Comparison of ENCODE assay signal across 23 mouse cellular contexts in the genomic region with DNA sequence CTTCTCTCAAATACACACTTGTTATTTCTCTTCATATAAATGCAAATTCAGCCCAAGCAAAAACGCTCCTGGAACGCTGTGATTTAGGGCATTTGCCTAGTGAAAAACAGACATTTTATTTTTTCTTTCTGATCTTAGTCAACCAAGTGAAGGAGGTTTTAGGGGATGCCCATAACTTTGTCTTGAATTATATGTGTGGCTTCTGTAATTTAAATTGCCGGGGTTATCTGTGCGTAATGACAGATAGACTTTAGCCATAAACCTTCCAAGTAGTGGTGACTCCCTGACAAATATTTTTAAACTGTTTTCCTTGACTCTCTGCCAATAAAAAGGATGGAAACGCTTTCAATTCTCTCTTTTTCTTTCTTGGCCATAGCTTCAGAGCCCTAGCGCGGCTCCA.
"Had no signal": no experiment of that assay in that cellular context is flagged by ENCODE, and none has a peak within 500 bp of the region (broad histone marks: within the 10 kb centered on the region; RNA-seq: fewer than 3 reads in every experiment).

No protein-coding gene starts in this region.

- H3K4me2 ChIP-seq: heart, embryonic 11.5 days; heart, embryonic 13.5 days; heart, embryonic 15.5 days; hindbrain, embryonic 13.5 days; hindbrain, embryonic 15.5 days; limb, embryonic 13.5 days; limb, embryonic 15.5 days; liver, embryonic 12.5 days had no signal

- H3K27ac ChIP-seq: heart, adult 2 months; heart, embryonic 13.5 days; heart, embryonic 15.5 days; hindbrain, embryonic 13.5 days; hindbrain, embryonic 15.5 days; hindbrain, postnatal 0 days; limb, embryonic 13.5 days; limb, embryonic 15.5 days; liver, embryonic 12.5 days; liver, embryonic 14.5 days had no signal

- H3K4me3 ChIP-seq: heart, adult 2 months; heart, embryonic 13.5 days; heart, embryonic 15.5 days; hindbrain, embryonic 13.5 days; hindbrain, embryonic 15.5 days; limb, embryonic 13.5 days; limb, embryonic 15.5 days; liver, embryonic 12.5 days had no signal

- ATAC-seq: hindbrain, postnatal 0 days; intestine, embryonic 16.5 days; liver, embryonic 12.5 days had no signal

- H3K27me3 ChIP-seq: heart, embryonic 13.5 days; heart, embryonic 15.5 days; hindbrain, embryonic 13.5 days; hindbrain, embryonic 15.5 days; limb, embryonic 13.5 days; limb, embryonic 15.5 days; liver, embryonic 12.5 days had no signal

- DNase-seq: gastrocnemius, postnatal 14 days; gastrocnemius, postnatal 36 days; heart, adult 11 months; heart, adult 2 months; heart, postnatal 14 days; heart, postnatal 36 days; kidney, adult 18-20 months; kidney, adult 8-10 months; kidney, postnatal 25 days; layer of hippocampus, adult 9-11 months; layer of hippocampus, postnatal 36 days; left cerebral cortex, postnatal 4 days had no signal

- H3K4me1 ChIP-seq: heart, embryonic 13.5 days; heart, embryonic 15.5 days; hindbrain, embryonic 13.5 days; hindbrain, embryonic 15.5 days; limb, embryonic 13.5 days; limb, embryonic 15.5 days; liver, embryonic 12.5 days had no signal

- H3K9ac ChIP-seq: heart, embryonic 13.5 days; heart, embryonic 15.5 days; hindbrain, embryonic 13.5 days; hindbrain, embryonic 15.5 days; limb, embryonic 13.5 days; limb, embryonic 15.5 days; liver, embryonic 12.5 days; liver, embryonic 14.5 days had no signal

- H3K9me3 ChIP-seq: heart, embryonic 13.5 days; heart, embryonic 15.5 days; hindbrain, embryonic 13.5 days; hindbrain, embryonic 15.5 days; limb, embryonic 13.5 days; limb, embryonic 15.5 days; liver, embryonic 12.5 days had no signal

- H3K36me3 ChIP-seq: heart, embryonic 13.5 days; heart, embryonic 15.5 days; hindbrain, embryonic 13.5 days; hindbrain, embryonic 15.5 days; limb, embryonic 13.5 days; limb, embryonic 15.5 days; liver, embryonic 12.5 days had no signal
